Mouse (Mus musculus): ENCODE measurements around the gene Zbtb49. TPM values are rescaled to one million over a fixed set of nuclear protein-coding genes. Genes with fewer than 3 reads are reported as not detected.

The Zbtb49 gene
- polyA plus RNA-seq, 1 experiment from 2014 or later: 11.9 TPM

DNA sequence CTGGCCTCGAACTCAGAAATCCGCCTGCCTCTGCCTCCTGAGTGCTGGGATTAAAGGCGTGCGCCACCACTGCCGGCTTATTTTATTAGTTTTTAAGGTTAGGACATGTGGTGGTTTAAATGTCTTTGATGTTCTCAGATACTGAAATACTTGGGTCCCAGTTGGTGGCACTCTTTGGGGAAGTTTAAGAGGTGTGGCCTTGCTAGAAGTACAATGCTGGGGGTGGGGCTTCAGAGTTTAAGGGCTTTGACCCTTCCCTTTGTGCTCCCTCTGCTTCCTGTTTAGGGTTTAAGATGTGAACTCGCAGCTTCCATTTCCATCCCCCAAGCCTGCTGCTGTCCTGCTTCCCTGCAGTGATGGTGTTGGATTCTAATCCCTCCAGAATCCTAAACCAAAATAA lies 21.7 kb upstream of the Zbtb49 start:
- no peak overlapping the region for H3K4me3 ChIP-seq (ENCODE audit: low read depth, low read length)
- H3K9me3 ChIP-seq (ENCODE audit: control insufficient read depth, low read length): no peaks in the 10 kb centered on the region
- ATAC-seq (ENCODE audit: low read depth): no peak
- H3K4me2 ChIP-seq (ENCODE audit: low read depth, low read length): no peak overlapping the region
- no peak for DNase-seq (ENCODE audit: low spot score)
- no peaks in the 10 kb centered on the region for H3K36me3 ChIP-seq (ENCODE audit: control insufficient read depth, insufficient read depth, low read length)
- 87% methylated on average over 6 of the region's 6 CpGs for WGBS
- H3K27me3 ChIP-seq (replicated peaks; ENCODE audit: control insufficient read depth, insufficient read depth, low read length): no peaks in the 10 kb centered on the region
- H3K9ac ChIP-seq (ENCODE audit: low read depth, low read length): no peak overlapping the region
- 0 out of 2 replicates have a peak, but pooled peaks cover 3% of the 10 kb centered on the region for H3K4me1 ChIP-seq (ENCODE audit: control insufficient read depth, insufficient read depth, low read length)
- no peak overlapping the region for H3K27ac ChIP-seq (replicated peaks; ENCODE audit: low read depth, low read length)

- H3K4me3 ChIP-seq (ENCODE audit: low read depth, low read length): no peak overlapping the region
- peaks cover 4% of the 10 kb centered on the region; the same call in 1 of the 2 replicates for H3K36me3 ChIP-seq (ENCODE audit: control insufficient read depth, insufficient read depth, low read length)
- no peak for DNase-seq (ENCODE audit: low spot score)
- H3K27me3 ChIP-seq (replicated peaks; ENCODE audit: control insufficient read depth, insufficient read depth, low read length): no peaks in the 10 kb centered on the region
- ATAC-seq (ENCODE audit: low read depth): no peak; the same call in 1 of the 2 replicates
- H3K4me1 ChIP-seq (ENCODE audit: control insufficient read depth, insufficient read depth, low read length): 0 out of 2 replicates have a peak, but pooled peaks cover 3% of the 10 kb centered on the region
- H3K27ac ChIP-seq (replicated peaks; ENCODE audit: low read depth, low read length): no peak overlapping the region
- 0 out of 2 replicates have a peak, but pooled peaks cover 3% of the 10 kb centered on the region for H3K9me3 ChIP-seq (ENCODE audit: control insufficient read depth, low read length)
- H3K4me2 ChIP-seq (ENCODE audit: low read depth, low read length): no peak overlapping the region
- no peak overlapping the region for H3K9ac ChIP-seq (ENCODE audit: low read depth, low read length)
- WGBS: 84% methylated on average over 3 of the region's 3 CpGs
These were observed 21.2 kb upstream of the Zbtb49 start for GRCm38 (mm10) chr5:38241473-38241834.

- DNase-seq (ENCODE audit: low spot score) (peak; percentile 8), ATAC-seq (ENCODE audit: low read depth) (0 out of 2 replicates have a peak, but pooled peaks have one; percentile 15)
- no peak overlapping the region for H3K4me3 ChIP-seq (ENCODE audit: low read depth, low read length)
- 0 out of 2 replicates have a peak, but pooled peaks cover 3% of the 10 kb centered on the region for H3K4me1 ChIP-seq (ENCODE audit: control insufficient read depth, insufficient read depth, low read length)
- WGBS: 17% methylated on average over 5 of the region's 5 CpGs
- no peaks in the 10 kb centered on the region for H3K27me3 ChIP-seq (replicated peaks; ENCODE audit: control insufficient read depth, insufficient read depth, low read length)
- no peak overlapping the region for H3K4me2 ChIP-seq (ENCODE audit: low read depth, low read length)
- no peak overlapping the region for H3K27ac ChIP-seq (replicated peaks; ENCODE audit: low read depth, low read length)
- 0 out of 2 replicates have a peak, but pooled peaks cover 3% of the 10 kb centered on the region for H3K9me3 ChIP-seq (ENCODE audit: control insufficient read depth, low read length)
- H3K36me3 ChIP-seq (ENCODE audit: control insufficient read depth, insufficient read depth, low read length): peaks cover 9% of the 10 kb centered on the region
- no peak overlapping the region for H3K9ac ChIP-seq (ENCODE audit: low read depth, low read length)
These were observed 20.6 kb upstream of the Zbtb49 start for GRCm38 (mm10) chr5:38240727-38241472.

GRCm38 (mm10) chr5:38236627-38237026 lies 16.4 kb upstream of the Zbtb49 start:
- Histone ChIP-seq H3K9ac (ENCODE audit: low read depth, low read length) (no peak overlapping the region), H3K4me3 (ENCODE audit: low read depth, low read length) (no peak overlapping the region), H3K27me3 (replicated peaks; ENCODE audit: control insufficient read depth, insufficient read depth, low read length) (no peaks in the 10 kb centered on the region), H3K36me3 (ENCODE audit: control insufficient read depth, insufficient read depth, low read length) (peaks cover 45% of the 10 kb centered on the region), H3K4me2 (ENCODE audit: low read depth, low read length) (no peak overlapping the region), H3K4me1 (ENCODE audit: control insufficient read depth, insufficient read depth, low read length) (0 out of 2 replicates have a peak, but pooled peaks cover 3% of the 10 kb centered on the region), H3K9me3 (ENCODE audit: control insufficient read depth, low read length) (0 out of 2 replicates have a peak, but pooled peaks cover 3% of the 10 kb centered on the region), H3K27ac (replicated peaks; ENCODE audit: low read depth, low read length) (no peak overlapping the region)
- ATAC-seq (ENCODE audit: low read depth) (no peak), DNase-seq (ENCODE audit: low spot score) (no peak)
- WGBS: 96% methylated on average over 2 of the region's 2 CpGs

DNA sequence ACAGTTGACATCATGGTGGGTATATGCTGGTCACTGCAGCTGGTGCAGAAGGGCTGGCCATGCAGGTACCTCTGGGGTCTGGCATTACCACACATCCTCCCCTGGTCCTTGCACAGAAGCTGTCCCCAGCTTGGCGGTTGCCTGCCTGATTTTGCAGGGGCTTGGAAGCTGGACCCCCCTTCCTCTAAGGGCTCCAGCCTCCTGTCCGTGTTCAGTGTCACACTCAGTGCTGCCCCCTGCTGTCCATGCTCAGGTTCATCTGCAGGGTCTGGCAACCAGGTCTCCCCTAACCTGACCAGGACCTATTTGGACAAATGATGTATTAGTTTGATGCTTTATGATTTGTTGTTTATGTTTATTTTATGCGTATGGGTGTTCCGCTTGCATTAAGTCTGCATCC lies 15.2 kb upstream of the Zbtb49 start:
- no peak overlapping the region for H3K27ac ChIP-seq (replicated peaks; ENCODE audit: low read depth, low read length)
- H3K4me1 ChIP-seq (ENCODE audit: control insufficient read depth, insufficient read depth, low read length): no peaks in the 10 kb centered on the region
- no peak overlapping the region for H3K4me3 ChIP-seq (ENCODE audit: low read depth, low read length)
- H3K36me3 ChIP-seq (ENCODE audit: control insufficient read depth, insufficient read depth, low read length): peaks cover 57% of the 10 kb centered on the region
- 68% methylated on average over 4 of the region's 4 CpGs for WGBS
- no peak overlapping the region for H3K9ac ChIP-seq (ENCODE audit: low read depth, low read length)
- H3K9me3 ChIP-seq (ENCODE audit: control insufficient read depth, low read length): 0 out of 2 replicates have a peak, but pooled peaks cover 3% of the 10 kb centered on the region
- 0 out of 2 replicates have a peak, but pooled peaks have one; percentile 12 for ATAC-seq (ENCODE audit: low read depth)
- H3K27me3 ChIP-seq (replicated peaks; ENCODE audit: control insufficient read depth, insufficient read depth, low read length): no peaks in the 10 kb centered on the region
- DNase-seq (ENCODE audit: low spot score): no peak
- no peak overlapping the region for H3K4me2 ChIP-seq (ENCODE audit: low read depth, low read length)

DNA sequence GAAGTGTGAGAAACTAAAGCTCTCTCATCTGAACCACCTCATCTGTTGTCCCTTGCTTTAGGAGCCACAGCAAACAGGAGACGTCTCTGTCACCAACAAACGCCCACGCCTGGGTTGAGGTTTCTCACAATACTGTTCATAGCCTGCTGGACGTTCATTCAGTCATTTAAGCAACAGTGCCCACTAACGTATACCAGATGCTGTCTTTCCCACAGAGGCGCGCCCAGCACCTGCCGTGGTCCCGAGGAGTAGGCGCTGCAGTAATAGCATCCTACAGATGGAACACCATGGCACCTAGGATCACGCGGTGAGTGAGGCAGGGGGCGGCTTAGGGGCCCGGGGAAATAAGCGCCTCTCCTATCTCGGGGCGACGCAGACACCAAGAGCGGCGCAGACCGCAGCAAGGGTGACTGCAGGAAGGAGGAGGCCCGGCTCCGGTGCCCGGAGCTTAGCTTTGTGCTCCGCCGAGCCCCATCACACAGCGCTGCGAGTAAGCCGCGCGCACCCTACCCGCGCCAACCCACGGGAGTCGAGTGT lies 418 bp downstream of the Zbtb49 start:
- ATAC-seq (ENCODE audit: low read depth): peak; percentile 73
- peaks cover 15% of the 10 kb centered on the region for H3K36me3 ChIP-seq (ENCODE audit: control insufficient read depth, insufficient read depth, low read length)
- peak; percentile 16 for DNase-seq (ENCODE audit: low spot score)

GRCm38 (mm10) chr5:38213009-38213408 lies 7.2 kb downstream of the Zbtb49 start:
- Histone ChIP-seq H3K9me3 (ENCODE audit: control insufficient read depth, low read length) (no peaks in the 10 kb centered on the region), H3K27ac (replicated peaks; ENCODE audit: low read depth, low read length) (no peak overlapping the region), H3K36me3 (ENCODE audit: control insufficient read depth, insufficient read depth, low read length) (peaks cover 67% of the 10 kb centered on the region), H3K4me2 (ENCODE audit: low read depth, low read length) (no peak overlapping the region), H3K4me3 (ENCODE audit: low read depth, low read length) (no peak overlapping the region), H3K27me3 (replicated peaks; ENCODE audit: control insufficient read depth, insufficient read depth, low read length) (no peaks in the 10 kb centered on the region), H3K4me1 (ENCODE audit: control insufficient read depth, insufficient read depth, low read length) (no peaks in the 10 kb centered on the region), H3K9ac (ENCODE audit: low read depth, low read length) (no peak overlapping the region)
- peak; percentile 48 for DNase-seq (ENCODE audit: low spot score)
- WGBS: 59% methylated on average over 6 of the region's 6 CpGs
- ATAC-seq (ENCODE audit: low read depth): peak; percentile 65; the same call in 1 of the 2 replicates

More for the DNA sequence above, 418 bp downstream of the Zbtb49 start:
- WGBS: 0% methylated on average over 10 of the region's 35 CpGs
- H3K4me1 ChIP-seq (ENCODE audit: control insufficient read depth, insufficient read depth, low read length): peaks cover 15% of the 10 kb centered on the region
- peak overlapping the region; percentile 93 for H3K4me3 ChIP-seq (ENCODE audit: low read depth, low read length)
- no peaks in the 10 kb centered on the region for H3K9me3 ChIP-seq (ENCODE audit: control insufficient read depth, low read length)
- peak overlapping the region; percentile 77 for H3K9ac ChIP-seq (ENCODE audit: low read depth, low read length)
- H3K4me2 ChIP-seq (ENCODE audit: low read depth, low read length): peak overlapping the region; percentile 71
- peak overlapping the region; percentile 75 for H3K27ac ChIP-seq (replicated peaks; ENCODE audit: low read depth, low read length)
- no peaks in the 10 kb centered on the region for H3K27me3 ChIP-seq (replicated peaks; ENCODE audit: control insufficient read depth, insufficient read depth, low read length)

DNA sequence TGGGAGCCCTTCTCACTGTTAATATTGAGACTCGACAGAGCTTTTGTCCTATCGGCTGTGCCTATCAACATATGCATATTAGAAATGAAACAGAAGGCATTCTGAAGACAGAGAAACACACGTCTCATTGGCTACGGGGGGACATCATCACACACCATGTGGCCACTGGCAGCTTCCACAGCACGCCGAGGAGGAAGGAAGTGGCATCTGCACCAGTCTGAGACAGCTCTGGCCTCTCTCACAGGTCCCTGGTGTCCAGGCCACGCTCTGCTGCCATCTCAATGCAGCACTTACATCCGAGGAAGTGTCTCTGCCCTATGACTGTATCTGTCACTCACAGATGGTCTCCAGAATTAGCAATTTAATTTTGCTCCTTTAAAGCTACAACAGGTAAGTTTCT lies 8.6 kb downstream of the Zbtb49 start:
- WGBS: 87% methylated on average over 8 of the region's 8 CpGs
- Histone ChIP-seq H3K4me3 (ENCODE audit: low read depth, low read length) (no peak overlapping the region), H3K9ac (ENCODE audit: low read depth, low read length) (no peak overlapping the region), H3K4me1 (ENCODE audit: control insufficient read depth, insufficient read depth, low read length) (no peaks in the 10 kb centered on the region), H3K27me3 (replicated peaks; ENCODE audit: control insufficient read depth, insufficient read depth, low read length) (no peaks in the 10 kb centered on the region), H3K4me2 (ENCODE audit: low read depth, low read length) (no peak overlapping the region), H3K27ac (replicated peaks; ENCODE audit: low read depth, low read length) (no peak overlapping the region), H3K36me3 (ENCODE audit: control insufficient read depth, insufficient read depth, low read length) (peaks cover 68% of the 10 kb centered on the region), H3K9me3 (ENCODE audit: control insufficient read depth, low read length) (no peaks in the 10 kb centered on the region)
- ATAC-seq (ENCODE audit: low read depth) (no peak), DNase-seq (ENCODE audit: low spot score) (no peak)

All from embryonic facial prominence, embryonic 14.5 days (tissue).